Mouse (Mus musculus): ENCODE measurements around the gene Cd207.

Cd207 gene

DNA sequence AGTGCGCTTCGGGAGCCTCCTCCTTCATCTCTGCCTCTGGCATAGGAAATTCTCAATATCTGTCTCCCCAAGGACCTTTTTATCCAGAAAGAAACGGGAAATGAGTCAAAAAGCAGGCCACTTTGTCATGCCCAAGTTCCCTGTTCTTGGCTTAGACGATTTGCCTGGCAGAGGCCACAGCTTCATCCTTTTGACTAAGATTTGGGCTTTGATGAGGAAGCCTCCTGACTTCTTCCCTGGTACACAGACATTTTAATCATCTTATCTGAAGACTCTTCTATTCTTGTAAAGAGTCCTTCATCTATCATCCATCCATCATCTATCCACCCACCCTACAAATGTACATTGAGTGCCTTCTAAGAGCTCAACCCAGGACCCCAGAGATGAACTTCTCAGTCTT lies at the start of gene Cd207:
Gene Cd207 (minus strand): TSS at position 101 of the 400 bp plus-strand sequence.
- no peak for DNase-seq (ENCODE audit: low spot score in 2 of 2)

DNA sequence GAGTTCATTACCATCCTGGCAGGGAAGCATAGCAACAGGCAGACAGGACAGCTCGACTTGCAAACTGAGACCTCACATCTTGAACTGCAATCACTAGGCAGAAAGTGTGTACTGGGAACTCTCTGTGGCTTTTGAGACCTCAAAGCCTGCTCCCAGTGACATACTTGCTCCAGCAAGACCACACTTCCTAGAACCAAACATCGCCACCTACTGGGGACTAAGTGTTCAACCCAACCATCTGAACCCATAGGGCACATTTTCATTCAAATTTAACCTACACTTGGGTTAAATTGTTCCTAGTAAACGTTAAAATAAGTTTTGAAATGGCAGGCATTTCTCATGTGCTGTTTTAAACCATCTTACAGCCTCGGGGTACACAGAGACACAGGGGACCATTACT lies 49.5 kb upstream of the Cd207 start:
- no peak for DNase-seq (ENCODE audit: low spot score in 2 of 2)

GRCm38 (mm10) chr6:83722526-83722925 lies 44.9 kb upstream of the Cd207 start:
- DNase-seq (ENCODE audit: low spot score in 2 of 2), result no peak

DNA sequence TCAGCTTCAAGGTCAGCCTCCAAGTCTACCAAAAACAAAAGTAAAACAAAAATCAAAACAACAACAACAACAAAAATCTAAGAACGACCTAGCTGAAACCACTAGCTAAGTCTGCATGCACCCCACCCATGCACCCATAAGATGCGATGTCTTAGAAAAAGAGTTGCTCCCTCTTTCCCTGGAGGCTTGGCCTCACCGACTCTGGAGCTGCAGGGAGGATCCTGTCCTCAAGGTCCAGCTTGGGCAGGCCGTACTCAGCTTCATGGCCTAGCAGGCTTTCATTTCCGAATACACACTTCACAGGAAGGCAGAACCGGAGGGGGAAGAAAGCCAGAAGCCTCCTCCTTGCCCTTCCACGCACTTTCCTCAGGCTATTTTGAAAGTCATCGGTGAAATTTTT lies 39.4 kb upstream of the Cd207 start:
- no peak for DNase-seq (ENCODE audit: low spot score in 2 of 2)

DNA sequence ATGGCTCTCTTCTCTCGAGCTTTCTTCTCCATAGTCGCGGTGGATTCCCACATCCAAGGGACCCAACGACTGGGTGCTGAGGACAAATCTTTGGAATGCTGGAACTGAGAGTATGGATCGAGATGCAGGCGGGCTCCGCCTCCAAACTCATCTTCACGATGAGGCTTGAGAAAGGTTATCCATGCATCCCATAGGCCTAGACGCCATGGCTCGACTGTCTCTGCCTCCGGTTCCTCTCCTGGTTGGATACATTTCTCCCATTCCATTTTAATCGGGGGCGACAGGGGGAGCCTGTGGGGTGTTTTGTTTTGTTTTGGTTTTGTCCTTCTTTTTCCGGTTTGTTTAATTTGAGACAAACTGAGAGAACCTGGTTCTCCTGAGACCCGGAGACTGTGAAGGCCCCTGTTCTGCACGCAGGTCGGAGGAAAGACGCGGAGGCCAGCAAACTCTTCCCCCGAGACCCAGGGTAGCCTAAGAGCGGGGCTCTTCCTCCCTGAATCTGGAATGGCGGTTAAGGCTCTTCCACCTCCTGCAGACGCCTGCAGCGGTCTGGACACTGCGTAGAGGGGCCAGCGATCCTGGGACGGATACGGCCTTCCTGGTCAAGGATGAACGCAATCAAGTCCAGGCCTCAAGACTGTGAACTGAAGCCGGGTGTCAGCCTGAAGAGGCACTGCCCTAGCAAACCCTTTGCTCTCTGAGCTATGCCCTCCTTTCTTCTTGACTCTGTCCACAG lies 38.0 kb upstream of the Cd207 start:
- no peak for DNase-seq (ENCODE audit: low spot score in 2 of 2)

GRCm38 (mm10) chr6:83714221-83715123 lies 36.8 kb upstream of the Cd207 start:
- no peak for DNase-seq (ENCODE audit: low spot score in 2 of 2)

GRCm38 (mm10) chr6:83713271-83714136 lies 35.8 kb upstream of the Cd207 start:
- no peak for DNase-seq (ENCODE audit: low spot score in 2 of 2)

DNA sequence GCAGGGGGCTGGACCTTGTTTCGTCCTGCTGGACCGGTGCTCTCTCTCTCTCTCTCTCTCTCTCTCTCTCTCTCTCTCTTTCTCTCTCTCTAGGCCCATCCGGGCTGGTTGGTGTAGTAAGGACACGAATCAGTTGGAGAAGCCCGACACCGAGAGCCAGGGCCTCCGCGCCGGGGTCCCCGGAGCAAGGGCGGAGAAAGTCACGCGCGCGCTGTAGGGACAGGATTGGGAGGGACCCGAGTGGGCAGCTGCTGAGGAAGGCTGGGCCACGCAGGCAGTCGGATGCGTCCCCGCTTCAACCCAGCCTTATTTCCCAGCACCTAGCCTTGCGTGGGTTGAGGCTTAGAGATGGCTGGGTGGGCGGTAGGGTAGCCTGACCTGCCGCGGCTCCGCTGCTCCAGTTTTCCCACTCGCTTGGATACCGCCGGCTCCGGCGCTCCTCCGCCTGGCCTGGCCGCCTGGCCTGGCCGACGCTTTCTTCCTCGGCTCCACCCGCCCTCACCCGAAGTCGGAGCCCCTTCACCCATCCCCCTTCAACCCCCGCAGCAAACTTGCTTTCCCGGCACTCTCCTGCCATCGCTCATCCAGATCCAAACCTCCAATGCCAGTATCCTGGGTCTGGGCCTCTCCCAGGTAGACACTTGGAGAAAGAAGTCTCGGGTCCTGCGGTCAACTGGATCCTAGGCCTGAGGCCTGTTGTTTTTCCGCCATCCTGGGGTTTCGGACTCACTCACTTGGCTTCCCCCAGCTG lies 34.2 kb upstream of the Cd207 start:
- no peak for DNase-seq (ENCODE audit: low spot score in 2 of 2)

DNA sequence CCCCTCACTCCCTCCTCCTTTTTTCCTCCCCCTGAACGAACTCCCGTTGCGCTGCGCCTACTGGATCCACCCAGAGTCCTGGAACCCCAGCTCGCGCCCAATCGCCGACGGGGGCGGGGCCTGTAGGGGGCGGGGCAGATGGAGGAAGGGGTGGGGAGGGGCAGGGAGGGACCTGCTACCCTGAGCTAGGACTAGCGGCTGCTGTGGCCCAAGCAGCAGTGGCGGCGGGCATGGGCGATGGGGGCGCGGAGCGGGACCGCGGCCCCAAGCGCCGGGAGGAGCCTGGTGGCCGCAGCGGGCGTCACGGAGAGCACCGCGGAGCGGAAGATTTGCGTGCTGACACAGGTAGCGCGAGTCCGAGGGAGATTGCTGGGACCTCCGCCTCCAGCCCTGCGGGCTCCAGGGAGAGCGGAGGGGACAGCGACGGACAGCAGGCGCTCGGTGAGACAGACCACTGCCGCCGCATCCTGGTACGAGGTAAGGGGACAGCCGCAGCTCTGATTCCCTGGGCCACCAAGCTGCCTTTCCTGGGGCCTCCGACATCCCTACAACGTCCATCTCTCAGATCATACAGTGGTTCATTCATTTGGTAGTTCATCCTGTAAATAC lies 33.5 kb upstream of the Cd207 start, which contains the start of gene Vax2:
Gene Vax2 (plus strand): TSS at position 198 of the 609 bp plus-strand sequence.
- peak; percentile 40 to 61 for DNase-seq (ENCODE audit: low spot score in 2 of 2)

DNA sequence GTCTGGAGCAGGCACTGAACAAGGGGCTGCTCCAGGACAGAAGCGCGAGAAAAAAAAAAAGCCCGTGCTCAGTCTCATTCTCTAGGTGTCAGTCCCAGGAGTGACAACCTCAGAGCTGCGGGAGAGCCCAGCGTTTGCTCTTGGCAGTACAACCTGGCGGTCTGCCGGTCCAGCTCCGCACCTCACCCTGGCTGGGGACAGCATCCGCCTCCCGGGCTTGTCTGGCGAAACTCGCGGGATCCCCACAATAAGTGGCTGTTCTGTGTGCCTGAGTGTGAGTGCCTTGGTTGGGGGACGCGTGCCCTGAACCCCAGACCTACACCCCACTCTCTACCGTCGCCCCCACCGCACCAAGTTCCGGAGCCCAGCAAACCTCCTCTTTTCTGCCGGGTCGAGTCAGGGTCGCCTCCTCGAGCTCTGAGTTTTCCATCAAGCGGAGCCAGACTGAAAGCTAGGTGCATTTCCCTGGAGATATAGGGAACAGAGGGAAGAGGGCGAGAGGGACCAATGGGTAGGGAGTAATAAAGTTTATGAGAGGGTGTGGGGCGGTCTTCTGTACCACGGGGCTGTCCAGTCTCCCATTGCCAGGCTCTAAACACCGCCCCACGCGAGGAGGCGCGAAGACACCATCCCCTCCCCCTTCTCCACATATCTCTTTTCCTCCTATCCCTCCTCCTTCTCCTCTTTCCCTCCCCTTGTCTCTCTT lies 32.9 kb upstream of the Cd207 start:
- DNase-seq (ENCODE audit: low spot score in 2 of 2), result no peak

GRCm38 (mm10) chr6:83707738-83708510 lies 30.3 kb upstream of the Cd207 start:
- no peak for DNase-seq (ENCODE audit: low spot score in 2 of 2)

DNA sequence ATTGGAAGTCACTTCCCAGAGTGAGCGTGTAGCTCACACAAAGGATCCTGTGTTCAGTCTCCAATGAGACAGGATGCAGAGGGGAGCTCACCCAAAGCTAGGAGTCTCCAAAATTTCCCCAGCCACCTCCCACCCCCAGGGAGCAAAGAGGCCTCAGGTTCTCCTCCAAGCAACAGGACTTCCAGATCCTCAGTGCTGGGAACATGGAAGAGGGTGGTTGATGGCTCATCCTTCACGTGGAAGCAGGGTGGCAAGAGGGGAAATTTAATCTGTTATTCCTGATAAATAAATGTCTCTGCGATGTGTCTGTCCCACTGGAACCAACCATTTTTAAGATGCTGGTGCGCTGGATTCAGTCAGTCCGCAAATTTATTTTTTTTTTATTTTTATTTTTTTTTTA lies 27.0 kb upstream of the Cd207 start:
- DNase-seq (ENCODE audit: low spot score in 2 of 2), result no peak

DNA sequence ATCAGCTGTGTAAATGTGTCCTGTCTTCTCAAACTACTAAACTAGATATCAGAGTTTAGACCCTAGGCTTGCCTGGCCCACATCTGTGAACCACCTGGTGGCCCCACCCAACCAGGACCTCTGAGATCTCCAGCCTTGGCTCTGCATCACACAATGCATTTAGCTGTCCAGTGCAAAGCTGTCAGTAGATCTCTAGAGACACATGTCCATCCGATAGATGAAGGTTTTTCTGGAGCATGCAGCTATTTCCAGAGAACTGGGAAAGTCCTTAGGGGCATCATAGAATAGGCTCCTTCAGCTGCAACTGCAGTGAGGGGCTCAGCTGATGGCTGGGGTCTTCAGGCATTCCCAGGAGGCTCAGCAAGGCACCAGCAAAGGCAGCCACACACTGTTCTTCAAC lies 26.6 kb upstream of the Cd207 start:
- DNase-seq (ENCODE audit: low spot score in 2 of 2), result no peak

DNA sequence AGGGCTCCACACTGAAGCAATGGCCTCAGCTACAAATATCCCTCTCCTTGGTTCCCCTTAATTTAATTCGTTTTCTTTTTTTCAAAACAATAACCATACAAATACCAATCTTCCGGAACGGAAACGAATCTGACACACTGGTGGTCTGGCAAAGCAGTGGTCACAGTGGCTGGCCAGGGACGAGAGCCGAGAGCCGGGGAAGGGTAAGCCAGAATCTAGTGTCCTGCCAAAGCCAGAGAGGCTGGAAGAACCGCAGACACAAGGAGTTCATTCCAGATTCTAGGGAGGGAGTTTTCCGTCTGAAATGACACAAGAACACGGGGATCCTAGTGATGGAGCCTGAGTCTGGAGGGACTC lies 26.0 kb upstream of the Cd207 start:
- no peak for DNase-seq (ENCODE audit: low spot score in 2 of 2)

DNA sequence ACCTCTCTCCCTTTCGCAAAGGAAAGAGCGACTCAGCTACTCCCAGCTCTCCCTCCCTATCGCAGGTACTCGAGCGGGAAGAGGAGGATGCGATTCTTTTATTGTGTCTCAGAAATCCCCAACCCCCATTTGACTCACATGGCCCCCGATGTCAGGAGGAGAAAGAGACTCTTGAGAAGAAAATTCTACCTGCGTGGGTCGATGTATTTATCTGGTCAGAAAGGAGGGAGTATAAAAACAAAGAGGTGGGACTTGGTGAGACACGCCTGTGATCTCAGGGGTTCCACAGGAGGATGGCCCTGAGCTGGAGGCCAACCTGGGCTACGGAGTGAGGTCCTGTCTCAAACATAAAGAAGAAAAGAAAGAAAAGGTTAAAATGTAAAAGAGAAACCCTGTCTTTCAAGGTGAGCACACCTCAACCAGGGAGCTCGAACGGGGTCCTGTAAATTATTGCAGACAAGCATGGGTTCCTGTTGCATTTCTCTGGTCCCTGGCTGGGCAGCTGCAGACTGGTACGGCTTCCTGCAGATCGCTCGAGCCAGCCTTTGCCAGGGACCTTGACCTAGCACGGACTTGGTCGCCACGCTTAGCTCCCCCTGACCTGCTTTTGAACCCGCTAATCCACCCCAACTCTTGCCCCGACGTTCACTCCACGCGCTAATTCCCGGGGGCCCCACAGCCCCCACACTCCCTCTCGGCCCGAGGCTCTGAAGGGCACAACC lies 25.5 kb upstream of the Cd207 start:
- DNase-seq (ENCODE audit: low spot score in 2 of 2), result no peak

DNA sequence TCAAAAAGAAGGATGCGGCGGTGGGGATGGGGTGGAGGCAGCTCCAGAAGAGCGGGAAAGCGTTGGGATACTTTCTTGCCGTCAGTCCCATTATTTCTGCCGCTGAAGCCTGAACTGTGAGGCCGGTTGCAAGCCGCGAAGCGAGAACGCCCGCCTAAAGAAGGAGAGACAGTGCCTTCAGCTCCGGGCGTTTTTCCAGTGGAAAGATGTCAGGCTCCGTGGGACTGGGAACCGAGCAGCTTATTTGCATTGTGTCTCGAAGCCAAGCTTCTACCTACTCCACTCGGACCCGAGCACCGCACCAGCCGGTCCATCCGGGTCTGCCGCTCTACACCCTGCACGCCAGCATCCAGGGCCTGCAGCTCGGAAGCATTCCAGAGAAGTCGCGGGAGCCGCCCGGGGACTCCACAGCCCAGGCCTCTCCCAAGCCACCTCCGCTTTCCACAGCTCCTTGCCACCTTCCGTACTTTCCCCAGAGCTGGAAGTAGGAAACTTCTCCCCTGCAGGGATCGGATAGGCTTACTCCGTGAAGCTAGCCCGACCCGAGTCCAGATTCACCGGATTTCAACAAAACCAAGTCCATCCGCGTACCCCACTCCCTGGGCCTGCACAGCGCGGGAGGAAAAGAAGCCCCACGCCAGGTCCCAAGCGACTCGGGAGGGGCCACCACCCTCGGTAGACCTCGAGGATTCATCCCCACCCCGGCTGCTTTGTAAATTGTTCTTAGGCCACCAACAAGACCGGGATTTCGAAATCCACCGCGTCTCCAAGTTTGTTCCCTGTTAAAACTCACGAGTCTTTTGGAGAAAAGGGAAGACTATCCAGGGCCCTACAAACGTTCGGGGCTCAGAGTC lies 24.7 kb upstream of the Cd207 start:
- no peak for DNase-seq (ENCODE audit: low spot score in 2 of 2)

GRCm38 (mm10) chr6:83701001-83701400 lies 23.3 kb upstream of the Cd207 start:
- DNase-seq (ENCODE audit: low spot score in 2 of 2), result no peak

DNA sequence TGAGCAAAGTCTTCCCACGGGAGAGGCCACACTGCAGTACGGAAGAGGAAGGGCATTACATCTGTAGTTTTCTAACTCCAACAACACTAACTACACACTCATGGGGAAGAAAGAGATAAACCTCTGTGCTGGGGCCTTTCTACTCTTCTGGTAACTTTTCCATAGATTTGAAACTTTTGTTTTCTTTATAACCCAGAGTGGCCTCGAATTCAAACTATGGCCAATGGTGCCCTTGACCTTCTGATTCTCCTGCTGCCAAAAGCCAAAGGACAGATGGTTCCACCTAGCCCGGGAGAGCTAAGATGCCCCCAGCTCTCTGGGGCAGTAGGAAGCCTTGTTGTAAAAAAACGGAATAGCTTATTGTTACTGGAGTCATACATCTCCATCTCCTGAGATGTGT lies 22.3 kb upstream of the Cd207 start:
- DNase-seq (ENCODE audit: low spot score in 2 of 2), result no peak
